Mouse (Mus musculus): ENCODE results near the gene Nfatc2ip.

DNA sequence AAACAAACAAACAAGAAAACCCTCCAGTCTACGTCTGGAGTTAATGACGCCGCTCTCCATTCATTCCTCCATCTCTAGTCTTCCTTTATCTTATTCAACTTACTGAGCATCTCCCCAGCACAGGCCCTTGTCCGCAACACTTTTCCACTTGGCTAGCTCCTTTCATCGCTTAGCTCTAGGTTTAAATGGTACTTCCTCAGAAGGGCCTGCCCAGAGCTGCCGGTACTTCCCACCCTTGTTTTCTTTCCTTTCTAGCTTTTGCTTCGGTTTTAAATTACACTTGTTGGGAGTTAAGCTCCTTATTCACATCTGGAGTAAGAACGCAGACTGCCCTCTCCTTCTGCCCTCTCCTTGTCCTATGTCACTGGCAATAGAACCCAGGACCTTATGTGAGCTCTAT lies 20.5 kb upstream of the Nfatc2ip start:
- no peak for TF ChIP-seq E2F4 (IDR thresholded peaks at IDR 0.05; ENCODE audit: insufficient read depth)
- no peak for TF ChIP-seq SRF (IDR thresholded peaks at IDR 0.05; ENCODE audit: control insufficient read depth, insufficient read length, low read depth)

All from myocyte (in vitro differentiated cells).